ENCODE assay signal across 8 mouse cellular contexts in the genomic region with DNA sequence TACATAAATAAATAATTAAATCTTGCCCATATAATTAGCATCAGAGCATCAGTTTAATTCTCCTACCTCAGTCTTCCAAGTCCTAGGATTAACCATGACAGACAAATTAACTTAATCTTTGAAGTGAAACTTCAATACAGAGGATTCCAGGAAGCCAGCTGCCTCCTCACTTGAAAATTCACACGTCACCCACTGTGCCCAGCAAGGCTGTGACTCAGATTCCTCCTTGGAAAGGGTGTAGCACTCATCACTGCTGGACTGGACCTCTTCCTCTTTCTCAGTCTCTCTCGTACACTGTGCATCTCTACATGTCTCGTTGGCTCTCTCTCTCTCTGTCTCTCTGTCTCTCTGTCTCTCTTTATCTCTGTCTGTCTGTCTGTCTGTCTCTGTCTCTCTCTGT.
"Had no signal": no experiment of that assay in that cellular context is flagged by ENCODE, and none has a peak within 500 bp of the region (broad histone marks: within the 10 kb centered on the region; RNA-seq: fewer than 3 reads in every experiment).

No protein-coding gene starts in this region.

- DNase-seq: liver, embryonic 13.5 days; liver, postnatal 0 days; lung, adult 2 months; lung, postnatal 14 days; lung, postnatal 36 days; thymus, adult 2 months; thymus, postnatal 25 days; thymus, postnatal 4 days had no signal
